Mouse (Mus musculus): ENCODE measurements at regions not wholly inside any gene's neighbourhood (a gene's known extent, or its start where the extent isn't known, plus 50 kb on each side); places are given as distances from the start of the nearest gene placed in this dataset.

DNA sequence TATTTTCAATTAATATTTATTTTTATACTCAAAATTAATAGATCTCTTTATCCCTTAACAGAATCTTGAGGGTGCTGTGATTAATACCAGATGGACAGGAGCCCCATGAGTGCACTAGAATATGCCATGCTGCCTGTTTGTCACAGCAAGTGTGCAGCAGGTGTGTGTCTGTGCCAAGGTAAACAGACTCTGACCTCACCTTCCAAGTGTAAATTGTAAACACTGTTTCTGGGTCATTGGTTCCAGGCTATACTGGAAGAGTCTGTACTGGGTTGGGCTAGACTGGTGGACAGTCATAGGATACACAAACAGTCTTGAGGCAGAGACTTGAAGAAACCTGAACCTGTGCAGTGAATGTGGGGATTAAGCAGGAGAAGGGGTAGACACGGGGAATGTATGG is 422.2 kb downstream of the Gm21833 start:
- Histone ChIP-seq H3K4me2 (no peak overlapping the region), H3K27ac (no peak overlapping the region), H3K27me3 (no peaks in the 10 kb centered on the region), H3K4me3 (no peak overlapping the region), H3K9ac (no peak overlapping the region), H3K36me3 (no peaks in the 10 kb centered on the region), H3K9me3 (no peaks in the 10 kb centered on the region), H3K4me1 (replicated peaks) (no peaks in the 10 kb centered on the region)
- no peak for ATAC-seq (ENCODE audit: low FRiP score)
- WGBS: 81% methylated on average over 1 of the region's 1 CpGs

DNA sequence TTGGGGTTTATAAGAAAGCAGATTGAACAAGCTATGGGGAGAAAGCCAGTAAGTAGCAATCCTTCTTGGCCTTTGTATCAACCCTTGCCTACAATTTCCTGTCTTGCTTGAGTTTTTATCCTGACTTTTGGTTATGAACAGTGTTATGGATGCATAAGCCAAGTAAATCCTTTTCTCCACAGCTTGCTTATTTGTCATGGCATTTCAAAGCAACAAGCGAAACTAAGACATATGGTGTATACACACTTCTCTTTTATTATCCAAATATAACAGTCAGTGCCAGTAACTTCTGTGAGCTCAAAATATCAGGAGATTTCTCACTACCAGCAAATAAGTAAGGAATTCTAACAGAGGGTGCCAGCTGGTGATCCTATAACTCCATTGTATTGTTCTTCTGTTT is 426.0 kb downstream of the Gm21833 start:
- WGBS: 88% methylated on average over 1 of the region's 1 CpGs

GRCm38 (mm10) chr16:83271869-83272268 is 443.7 kb downstream of the Gm21833 start:
- Histone ChIP-seq H3K4me2 (no peak overlapping the region), H3K9ac (no peak overlapping the region), H3K27ac (no peak overlapping the region), H3K9me3 (no peaks in the 10 kb centered on the region), H3K4me1 (replicated peaks) (no peaks in the 10 kb centered on the region), H3K4me3 (no peak overlapping the region), H3K36me3 (no peaks in the 10 kb centered on the region), H3K27me3 (no peaks in the 10 kb centered on the region)
- ATAC-seq (ENCODE audit: low FRiP score): no peak
- 89% methylated on average over 1 of the region's 1 CpGs for WGBS

More for the DNA sequence above, 426.0 kb downstream of the Gm21833 start:
- Histone ChIP-seq H3K27me3 (no peaks in the 10 kb centered on the region), H3K27ac (no peak overlapping the region), H3K9me3 (no peaks in the 10 kb centered on the region), H3K4me2 (no peak overlapping the region), H3K9ac (no peak overlapping the region), H3K36me3 (no peaks in the 10 kb centered on the region), H3K4me1 (replicated peaks) (no peaks in the 10 kb centered on the region), H3K4me3 (no peak overlapping the region)
- ATAC-seq (ENCODE audit: low FRiP score): no peak

- peak overlapping the region; percentile 40; the same call in 1 of the 2 replicates for H3K27ac ChIP-seq
- H3K4me1 ChIP-seq (replicated peaks): no peaks in the 10 kb centered on the region
- no peak overlapping the region for H3K9ac ChIP-seq
- H3K27me3 ChIP-seq: no peaks in the 10 kb centered on the region
- H3K4me2 ChIP-seq: no peak overlapping the region
- no peaks in the 10 kb centered on the region for H3K36me3 ChIP-seq
- WGBS: 73% methylated on average over 5 of the region's 5 CpGs
- H3K9me3 ChIP-seq: no peaks in the 10 kb centered on the region
- H3K4me3 ChIP-seq: no peak overlapping the region
- no peak for ATAC-seq (ENCODE audit: low FRiP score)
These were observed 488.1 kb downstream of the Gm21833 start for GRCm38 (mm10) chr16:83316314-83316713.

DNA sequence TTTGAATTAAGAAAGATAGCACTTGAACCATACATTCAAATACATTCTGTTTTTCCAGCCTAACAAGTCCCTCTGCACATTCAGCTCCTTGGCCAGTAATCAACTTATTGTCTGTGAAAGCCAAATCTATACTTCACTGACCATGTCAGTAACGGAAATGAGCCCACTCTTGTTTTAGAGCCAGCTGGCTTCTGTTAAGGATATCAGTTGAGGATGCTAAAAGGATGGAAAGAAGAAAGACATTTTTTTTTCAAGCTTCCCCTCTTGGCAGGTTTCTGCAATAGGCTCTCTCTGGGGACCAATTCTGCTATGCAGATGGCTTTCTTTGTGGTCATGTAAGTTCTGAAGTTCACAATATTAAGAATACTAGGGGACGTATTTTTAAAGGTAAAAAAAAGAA is 498.6 kb downstream of the Gm21833 start:
- no peaks in the 10 kb centered on the region for H3K9me3 ChIP-seq
- no peak overlapping the region for H3K9ac ChIP-seq
- H3K4me2 ChIP-seq: no peak overlapping the region
- ATAC-seq (ENCODE audit: low FRiP score): no peak
- H3K4me3 ChIP-seq: no peak overlapping the region
- WGBS: 70% methylated on average over 2 of the region's 2 CpGs
- H3K27ac ChIP-seq: no peak overlapping the region
- no peaks in the 10 kb centered on the region for H3K27me3 ChIP-seq
- no peaks in the 10 kb centered on the region for H3K4me1 ChIP-seq (replicated peaks)
- H3K36me3 ChIP-seq: no peaks in the 10 kb centered on the region

GRCm38 (mm10) chr16:83351069-83351468 is 522.9 kb downstream of the Gm21833 start:
- H3K4me3 ChIP-seq: no peak overlapping the region
- no peaks in the 10 kb centered on the region for H3K4me1 ChIP-seq (replicated peaks)
- no peak overlapping the region for H3K9ac ChIP-seq
- H3K36me3 ChIP-seq: no peaks in the 10 kb centered on the region
- no peak overlapping the region for H3K4me2 ChIP-seq
- no peak for ATAC-seq (ENCODE audit: low FRiP score)
- H3K27me3 ChIP-seq: no peaks in the 10 kb centered on the region
- no peaks in the 10 kb centered on the region for H3K9me3 ChIP-seq
- no peak overlapping the region for H3K27ac ChIP-seq

- Histone ChIP-seq H3K4me1 (replicated peaks) (no peaks in the 10 kb centered on the region), H3K36me3 (no peaks in the 10 kb centered on the region), H3K4me3 (no peak overlapping the region), H3K27ac (no peak overlapping the region), H3K9me3 (no peaks in the 10 kb centered on the region), H3K4me2 (no peak overlapping the region), H3K27me3 (no peaks in the 10 kb centered on the region), H3K9ac (no peak overlapping the region)
- WGBS: 93% methylated on average over 2 of the region's 2 CpGs
- no peak for ATAC-seq (ENCODE audit: low FRiP score)
These were observed 566.4 kb downstream of the Gm21833 start for GRCm38 (mm10) chr16:83394581-83394980.

GRCm38 (mm10) chr16:83420676-83421075 is 592.5 kb downstream of the Gm21833 start:
- Histone ChIP-seq H3K27ac (no peak overlapping the region), H3K4me2 (no peak overlapping the region), H3K4me3 (no peak overlapping the region), H3K4me1 (replicated peaks) (no peaks in the 10 kb centered on the region), H3K9me3 (no peaks in the 10 kb centered on the region), H3K27me3 (no peaks in the 10 kb centered on the region), H3K9ac (no peak overlapping the region), H3K36me3 (no peaks in the 10 kb centered on the region)
- ATAC-seq (ENCODE audit: low FRiP score): no peak
- 59% methylated on average over 1 of the region's 1 CpGs for WGBS

GRCm38 (mm10) chr16:83423096-83423495 is 594.9 kb downstream of the Gm21833 start:
- Histone ChIP-seq H3K4me2 (no peak overlapping the region), H3K9ac (no peak overlapping the region), H3K4me1 (replicated peaks) (no peaks in the 10 kb centered on the region), H3K9me3 (no peaks in the 10 kb centered on the region), H3K36me3 (no peaks in the 10 kb centered on the region), H3K27ac (no peak overlapping the region), H3K4me3 (no peak overlapping the region), H3K27me3 (no peaks in the 10 kb centered on the region)
- WGBS: 87% methylated on average over 5 of the region's 5 CpGs
- ATAC-seq (ENCODE audit: low FRiP score): no peak

All from hindbrain, embryonic 13.5 days (tissue).